Comparison of ENCODE assay signal across 35 mouse cellular contexts in genomic region chr2:148381076-148381475, GRCm38 (mm10). TPM values are rescaled to one million over a fixed set of nuclear protein-coding genes. Genes with fewer than 3 reads are reported as not detected.
"Had no signal": no experiment of that assay in that cellular context is flagged by ENCODE, and none has a peak within 500 bp of the region (broad histone marks: within the 10 kb centered on the region; RNA-seq: fewer than 3 reads in every experiment).

No protein-coding gene starts in this region.

- H3K27ac ChIP-seq: left cerebral cortex, adult 2 months; limb, embryonic 10.5 days; limb, embryonic 12.5 days; limb, embryonic 13.5 days; limb, embryonic 15.5 days; liver, embryonic 12.5 days; liver, embryonic 13.5 days; liver, embryonic 14.5 days; liver, embryonic 15.5 days; lung, embryonic 15.5 days; macrophage; midbrain, embryonic 10.5 days; midbrain, embryonic 12.5 days; midbrain, embryonic 13.5 days; midbrain, embryonic 15.5 days; neural tube, embryonic 12.5 days had no signal

- H3K4me2 ChIP-seq: limb, embryonic 12.5 days; limb, embryonic 13.5 days; limb, embryonic 15.5 days; liver, embryonic 11.5 days; liver, embryonic 12.5 days; liver, embryonic 13.5 days; liver, embryonic 15.5 days; lung, embryonic 14.5 days; lung, embryonic 15.5 days; midbrain, embryonic 12.5 days; midbrain, embryonic 13.5 days; midbrain, embryonic 15.5 days; neural tube, embryonic 12.5 days had no signal

- H3K4me3 ChIP-seq: left cerebral cortex, adult 2 months; limb, embryonic 10.5 days; limb, embryonic 12.5 days; limb, embryonic 13.5 days; limb, embryonic 15.5 days; liver, embryonic 12.5 days; liver, embryonic 13.5 days; liver, embryonic 15.5 days; lung, embryonic 15.5 days; megakaryocyte, embryonic 14.5 days; midbrain, embryonic 10.5 days; midbrain, embryonic 12.5 days; midbrain, embryonic 13.5 days; midbrain, embryonic 15.5 days; myocyte; neural tube, embryonic 12.5 days had no signal

- H3K4me1 ChIP-seq: limb, embryonic 10.5 days; limb, embryonic 12.5 days; limb, embryonic 13.5 days; limb, embryonic 15.5 days; liver, embryonic 12.5 days; liver, embryonic 13.5 days; liver, embryonic 15.5 days; lung, embryonic 15.5 days; midbrain, embryonic 10.5 days; midbrain, embryonic 12.5 days; midbrain, embryonic 13.5 days; midbrain, embryonic 15.5 days; neural tube, embryonic 12.5 days had no signal

- ATAC-seq: liver, embryonic 12.5 days; liver, postnatal 0 days; lung, postnatal 0 days; midbrain, embryonic 13.5 days; midbrain, embryonic 15.5 days; midbrain, embryonic 16.5 days had no signal

- H3K27me3 ChIP-seq: limb, embryonic 13.5 days; limb, embryonic 15.5 days; liver, embryonic 12.5 days; liver, embryonic 13.5 days; liver, embryonic 15.5 days; lung, embryonic 15.5 days; midbrain, embryonic 12.5 days; midbrain, embryonic 13.5 days; midbrain, embryonic 15.5 days; neural tube, embryonic 12.5 days had no signal

- DNase-seq: left cerebral cortex, postnatal 4 days; liver; liver, embryonic 13.5 days; liver, postnatal 0 days; lung, adult 18-20 months; lung, adult 2 months; lung, embryonic 14.5 days; lung, postnatal 10 days; lung, postnatal 14 days; lung, postnatal 36 days; lung, postnatal 4 days; midbrain, embryonic 14.5 days had no signal

- H3K36me3 ChIP-seq: limb, embryonic 10.5 days; limb, embryonic 12.5 days; limb, embryonic 13.5 days; limb, embryonic 15.5 days; liver, embryonic 12.5 days; liver, embryonic 13.5 days; liver, embryonic 15.5 days; lung, embryonic 15.5 days; midbrain, embryonic 10.5 days; midbrain, embryonic 12.5 days; midbrain, embryonic 13.5 days; midbrain, embryonic 15.5 days; neural tube, embryonic 12.5 days had no signal

- H3K9ac ChIP-seq: limb, embryonic 12.5 days; limb, embryonic 13.5 days; limb, embryonic 15.5 days; liver, embryonic 12.5 days; liver, embryonic 13.5 days; liver, embryonic 14.5 days; liver, embryonic 15.5 days; liver, postnatal 0 days; lung, embryonic 14.5 days; lung, embryonic 15.5 days; midbrain, embryonic 12.5 days; midbrain, embryonic 13.5 days; midbrain, embryonic 15.5 days; neural tube, embryonic 12.5 days had no signal

- H3K9me3 ChIP-seq: limb, embryonic 10.5 days; limb, embryonic 12.5 days; limb, embryonic 13.5 days; limb, embryonic 15.5 days; liver, embryonic 12.5 days; liver, embryonic 13.5 days; liver, embryonic 15.5 days; lung, embryonic 15.5 days; midbrain, embryonic 10.5 days; midbrain, embryonic 12.5 days; midbrain, embryonic 13.5 days; midbrain, embryonic 15.5 days; neural tube, embryonic 12.5 days had no signal

RNA-seq across cellular contexts. Expression of gene Sstr4, which starts 14.1 kb away (rescaled TPM):
- total RNA-seq: liver, adult 2 months; megakaryocyte-erythroid progenitor cell, adult 5-6 weeks had no signal
- polyA plus RNA-seq: liver, adult 2 months; liver, embryonic 13.5 days; liver, embryonic 14.5 days; liver, embryonic 15.5 days; liver, embryonic 16.5 days; liver, postnatal 0 days; macrophage; myocyte had no signal
